Mouse (Mus musculus): ENCODE results near the gene Nmt1. TPM values are rescaled to one million over a fixed set of nuclear protein-coding genes. Genes with fewer than 3 reads are reported as not detected.

The Nmt1 gene
- polyA plus RNA-seq, 1 experiment from 2014 or later: 31.2 TPM

- WGBS: 82% methylated on average over 6 of the region's 6 CpGs
- Histone ChIP-seq H3K4me3 (no peak overlapping the region), H3K4me2 (no peak overlapping the region), H3K9ac (no peak overlapping the region), H3K27ac (replicated peaks) (no peak overlapping the region), H3K36me3 (no peaks in the 10 kb centered on the region), H3K4me1 (replicated peaks) (peaks cover 24% of the 10 kb centered on the region), H3K9me3 (no peaks in the 10 kb centered on the region), H3K27me3 (peaks cover 36% of the 10 kb centered on the region)
- no peak for ATAC-seq (ENCODE audit: low read depth)
Measured at GRCm38 (mm10) chr11:103105810-103106209, 77.8 kb downstream of the Nmt1 start.

- Histone ChIP-seq H3K9me3 (no peaks in the 10 kb centered on the region), H3K4me3 (no peak overlapping the region), H3K36me3 (no peaks in the 10 kb centered on the region), H3K4me2 (no peak overlapping the region), H3K9ac (no peak overlapping the region), H3K27ac (replicated peaks) (no peak overlapping the region), H3K27me3 (peaks cover 36% of the 10 kb centered on the region), H3K4me1 (replicated peaks) (peaks cover 21% of the 10 kb centered on the region)
- ATAC-seq (ENCODE audit: low read depth): no peak
- 64% methylated on average over 4 of the region's 4 CpGs for WGBS
Measured at GRCm38 (mm10) chr11:103106386-103106785, 78.4 kb downstream of the Nmt1 start.

DNA sequence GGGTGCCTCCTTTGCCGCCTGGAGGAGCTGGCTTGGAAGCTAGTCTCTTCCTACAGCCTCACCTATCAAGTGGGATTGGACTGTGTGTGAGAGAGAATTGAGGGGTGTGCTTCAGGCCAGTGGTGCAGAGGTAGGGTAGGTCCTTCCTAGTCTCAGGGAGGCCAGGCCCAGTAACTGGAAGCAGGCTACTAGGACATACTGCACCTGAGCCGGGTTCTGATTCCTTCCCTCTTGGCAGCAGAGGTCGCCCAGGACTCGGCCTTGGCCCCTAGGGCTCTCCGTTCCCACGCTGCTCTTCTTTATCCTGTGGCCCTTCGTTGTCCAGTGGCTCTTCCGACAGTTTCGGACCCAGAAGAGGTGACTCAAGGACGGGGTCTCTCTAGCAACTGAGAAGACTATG is 83.3 kb downstream of the Nmt1 start:
- H3K27me3 ChIP-seq: peaks cover 42% of the 10 kb centered on the region
- 13% methylated on average over 10 of the region's 10 CpGs for WGBS
- H3K9ac ChIP-seq: peak overlapping the region; percentile 52; the same call in 1 of the 2 replicates
- H3K27ac ChIP-seq (replicated peaks): no peak overlapping the region
- H3K4me3 ChIP-seq: peak overlapping the region; percentile 29
- no peaks in the 10 kb centered on the region for H3K36me3 ChIP-seq
- ATAC-seq (ENCODE audit: low read depth): no peak
- H3K4me2 ChIP-seq: peak overlapping the region; percentile 52
- no peaks in the 10 kb centered on the region for H3K9me3 ChIP-seq
- peaks cover 32% of the 10 kb centered on the region for H3K4me1 ChIP-seq (replicated peaks)

- H3K4me1 ChIP-seq (replicated peaks): peaks cover 34% of the 10 kb centered on the region
- no peaks in the 10 kb centered on the region for H3K9me3 ChIP-seq
- no peak overlapping the region for H3K27ac ChIP-seq (replicated peaks)
- WGBS: 2% methylated on average over 28 of the region's 28 CpGs
- ATAC-seq (ENCODE audit: low read depth): no peak
- peaks cover 42% of the 10 kb centered on the region for H3K27me3 ChIP-seq
- peak overlapping the region; percentile 29 for H3K4me3 ChIP-seq
- H3K36me3 ChIP-seq: no peaks in the 10 kb centered on the region
- H3K4me2 ChIP-seq: peak overlapping the region; percentile 52
- peak overlapping the region; percentile 52 for H3K9ac ChIP-seq
Measured at GRCm38 (mm10) chr11:103111881-103112551, 84.0 kb downstream of the Nmt1 start.

DNA sequence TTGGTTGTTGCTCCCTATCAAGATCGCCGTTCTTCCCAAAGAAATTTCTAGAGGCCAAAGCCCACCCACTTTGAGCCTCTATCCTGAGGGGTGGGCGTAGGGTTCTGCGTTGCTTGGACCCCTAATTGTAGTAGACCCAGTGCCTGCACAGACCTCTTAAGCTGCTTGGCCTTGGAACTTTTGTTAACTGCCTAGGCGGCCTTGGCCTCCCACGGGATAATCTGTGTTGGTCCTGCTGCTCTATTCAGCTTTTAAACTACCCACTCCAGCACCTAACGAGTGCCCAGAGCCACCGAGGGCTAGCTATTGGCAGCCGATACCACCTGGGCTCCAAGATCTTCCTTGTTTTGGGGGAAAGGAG is 84.5 kb downstream of the Nmt1 start:
- Histone ChIP-seq H3K27ac (replicated peaks) (no peak overlapping the region), H3K27me3 (peaks cover 42% of the 10 kb centered on the region), H3K4me3 (peak overlapping the region; percentile 29; the same call in 1 of the 2 replicates), H3K4me2 (peak overlapping the region; percentile 52), H3K4me1 (replicated peaks) (peaks cover 39% of the 10 kb centered on the region), H3K9me3 (no peaks in the 10 kb centered on the region), H3K36me3 (no peaks in the 10 kb centered on the region), H3K9ac (peak overlapping the region; percentile 52; the same call in 1 of the 2 replicates)
- no peak for ATAC-seq (ENCODE audit: low read depth)
- 14% methylated on average over 9 of the region's 9 CpGs for WGBS

- H3K27ac ChIP-seq (replicated peaks): no peak overlapping the region
- H3K9me3 ChIP-seq: no peaks in the 10 kb centered on the region
- H3K9ac ChIP-seq: no peak overlapping the region
- H3K4me3 ChIP-seq: no peak overlapping the region
- peaks cover 44% of the 10 kb centered on the region for H3K4me1 ChIP-seq (replicated peaks)
- WGBS: 47% methylated on average over 12 of the region's 12 CpGs
- no peak overlapping the region for H3K4me2 ChIP-seq
- peaks cover 42% of the 10 kb centered on the region for H3K27me3 ChIP-seq
- H3K36me3 ChIP-seq: no peaks in the 10 kb centered on the region
- ATAC-seq (ENCODE audit: low read depth): no peak
Measured at GRCm38 (mm10) chr11:103113005-103113404, 85.0 kb downstream of the Nmt1 start.

- Histone ChIP-seq H3K4me1 (replicated peaks) (peaks cover 52% of the 10 kb centered on the region), H3K9ac (no peak overlapping the region), H3K36me3 (no peaks in the 10 kb centered on the region), H3K27me3 (peaks cover 42% of the 10 kb centered on the region), H3K27ac (replicated peaks) (no peak overlapping the region), H3K9me3 (no peaks in the 10 kb centered on the region), H3K4me2 (no peak overlapping the region), H3K4me3 (no peak overlapping the region)
- ATAC-seq (ENCODE audit: low read depth): no peak
- whole genome bisulfite sequencing: 65% methylated on average over 4 of the region's 4 CpGs
Measured at GRCm38 (mm10) chr11:103113771-103114170, 85.8 kb downstream of the Nmt1 start.

- Histone ChIP-seq H3K9me3 (no peaks in the 10 kb centered on the region), H3K36me3 (no peaks in the 10 kb centered on the region), H3K4me2 (peak overlapping the region; percentile 65), H3K9ac (peak overlapping the region; percentile 90), H3K27me3 (peaks cover 42% of the 10 kb centered on the region), H3K4me1 (replicated peaks) (peaks cover 56% of the 10 kb centered on the region), H3K4me3 (peak overlapping the region; percentile 60), H3K27ac (replicated peaks) (peak overlapping the region; percentile 91; the same call in 1 of the 2 replicates)
- 87% methylated on average over 11 of the region's 11 CpGs for WGBS
- no peak for ATAC-seq (ENCODE audit: low read depth)
Measured at GRCm38 (mm10) chr11:103114270-103114943, 86.4 kb downstream of the Nmt1 start.

DNA sequence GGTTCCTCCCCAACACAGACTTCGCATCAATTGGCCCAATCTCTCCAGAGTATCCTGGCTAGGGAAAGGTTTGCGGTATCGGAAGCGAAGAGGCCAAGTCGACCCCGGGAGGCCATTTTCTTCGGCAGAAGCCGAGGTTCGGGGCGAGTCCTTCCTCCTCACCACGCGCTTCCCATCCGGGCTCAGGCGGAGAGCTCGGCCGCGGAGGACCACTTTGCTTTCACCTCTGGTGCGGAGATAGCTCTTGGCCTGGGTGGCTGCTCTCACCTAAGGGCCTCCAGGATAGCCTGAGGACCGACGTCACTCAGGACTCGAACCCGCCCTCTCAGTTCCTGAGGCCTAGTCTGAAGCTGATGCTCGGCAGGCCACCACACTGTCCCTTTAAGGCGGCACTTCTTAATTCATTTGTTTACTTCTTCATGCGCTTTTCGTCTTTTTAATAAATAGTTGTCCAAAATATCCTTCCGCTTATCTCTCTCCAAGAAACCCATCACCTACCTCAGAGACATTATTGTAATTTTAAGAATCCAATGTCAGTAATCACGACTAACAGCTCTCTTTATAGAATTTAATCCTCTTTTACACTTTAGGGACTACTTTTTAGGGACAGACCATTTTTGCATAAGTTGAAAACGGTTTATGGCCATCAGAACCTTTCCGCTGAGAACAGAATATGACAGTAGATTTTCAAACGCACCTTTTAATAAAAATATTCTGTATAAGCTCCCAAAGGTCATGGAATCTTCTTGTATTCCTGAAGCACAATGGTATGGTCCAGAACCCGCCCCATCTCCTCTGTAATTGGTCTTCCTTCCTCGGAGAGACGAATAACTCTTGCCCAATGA is 87.4 kb downstream of the Nmt1 start:
- Histone ChIP-seq H3K27me3 (peaks cover 37% of the 10 kb centered on the region), H3K9ac (peak overlapping the region; percentile 90), H3K4me1 (replicated peaks) (peaks cover 56% of the 10 kb centered on the region), H3K9me3 (no peaks in the 10 kb centered on the region), H3K36me3 (no peaks in the 10 kb centered on the region), H3K4me2 (peak overlapping the region; percentile 65), H3K4me3 (peak overlapping the region; percentile 60), H3K27ac (replicated peaks) (peak overlapping the region; percentile 91)
- peak; percentile 84 for ATAC-seq (ENCODE audit: low read depth)
- 1% methylated on average over 34 of the region's 34 CpGs for WGBS

GRCm38 (mm10) chr11:103116008-103116818 is 88.2 kb downstream of the Nmt1 start, which contains the start of gene Hexim1:
Hexim1 (plus strand) TSS chr11:103116231.
- Histone ChIP-seq H3K4me3 (peak within 1 kb of the TSS; percentile 60), H3K9ac (peak within 1 kb of the TSS; percentile 90), H3K27me3 (peaks cover 29% of the 10 kb centered on the region), H3K4me2 (peak within 1 kb of the TSS; percentile 94), H3K36me3 (no peaks in the 10 kb centered on the region), H3K9me3 (no peaks in the 10 kb centered on the region), H3K27ac (replicated peaks) (peak within 1 kb of the TSS; percentile 93), H3K4me1 (replicated peaks) (peaks cover 55% of the 10 kb centered on the region)
- WGBS: under 1% methylated on average over 53 of the region's 53 CpGs
- peak; percentile 96 for ATAC-seq (ENCODE audit: low read depth)

DNA sequence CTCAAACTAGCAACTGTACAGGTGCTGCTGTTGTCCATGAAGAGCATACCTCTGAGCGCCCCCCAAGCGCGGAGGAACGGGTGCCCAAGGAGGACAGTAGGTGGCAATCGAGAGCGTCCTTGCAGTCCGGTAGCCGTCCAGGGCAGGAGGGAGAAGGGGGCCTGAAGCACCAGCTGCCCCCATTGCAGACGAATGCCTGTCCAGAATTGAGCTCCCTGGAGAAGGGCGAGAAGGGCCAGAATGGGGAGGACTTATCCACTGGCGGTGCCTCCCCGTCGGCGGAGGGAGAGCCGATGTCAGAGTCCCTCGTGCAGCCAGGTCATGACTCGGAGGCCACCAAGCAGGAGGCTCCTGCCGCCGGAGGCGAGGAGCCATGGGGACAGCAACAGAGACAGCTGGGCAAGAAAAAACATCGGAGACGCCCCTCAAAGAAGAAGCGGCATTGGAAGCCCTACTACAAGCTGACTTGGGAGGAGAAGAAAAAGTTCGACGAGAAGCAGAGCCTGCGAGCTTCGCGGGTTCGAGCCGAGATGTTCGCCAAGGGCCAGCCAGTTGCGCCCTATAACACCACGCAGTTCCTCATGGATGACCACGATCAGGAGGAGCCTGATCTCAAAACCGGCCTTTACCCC is 89.1 kb downstream of the Nmt1 start:
- H3K4me3 ChIP-seq: peak overlapping the region; percentile 60
- peak overlapping the region; percentile 94 for H3K4me2 ChIP-seq
- H3K4me1 ChIP-seq (replicated peaks): peaks cover 46% of the 10 kb centered on the region
- under 1% methylated on average over 35 of the region's 35 CpGs for WGBS
- no peaks in the 10 kb centered on the region for H3K9me3 ChIP-seq
- no peaks in the 10 kb centered on the region for H3K36me3 ChIP-seq
- peak; percentile 33 for ATAC-seq (ENCODE audit: low read depth)
- peaks cover 21% of the 10 kb centered on the region for H3K27me3 ChIP-seq
- H3K27ac ChIP-seq (replicated peaks): peak overlapping the region; percentile 93
- H3K9ac ChIP-seq: peak overlapping the region; percentile 81
